Mouse (Mus musculus): ENCODE results near the gene Cdan1. TPM values are rescaled to one million over a fixed set of nuclear protein-coding genes. Genes with fewer than 3 reads are reported as not detected.
A peak's percentile ranks its signal among the peaks of the same experiment; 100 is the strongest.

Gene Cdan1
- polyA plus RNA-seq, 1 experiment from 2014 or later = 6.0 TPM

DNA sequence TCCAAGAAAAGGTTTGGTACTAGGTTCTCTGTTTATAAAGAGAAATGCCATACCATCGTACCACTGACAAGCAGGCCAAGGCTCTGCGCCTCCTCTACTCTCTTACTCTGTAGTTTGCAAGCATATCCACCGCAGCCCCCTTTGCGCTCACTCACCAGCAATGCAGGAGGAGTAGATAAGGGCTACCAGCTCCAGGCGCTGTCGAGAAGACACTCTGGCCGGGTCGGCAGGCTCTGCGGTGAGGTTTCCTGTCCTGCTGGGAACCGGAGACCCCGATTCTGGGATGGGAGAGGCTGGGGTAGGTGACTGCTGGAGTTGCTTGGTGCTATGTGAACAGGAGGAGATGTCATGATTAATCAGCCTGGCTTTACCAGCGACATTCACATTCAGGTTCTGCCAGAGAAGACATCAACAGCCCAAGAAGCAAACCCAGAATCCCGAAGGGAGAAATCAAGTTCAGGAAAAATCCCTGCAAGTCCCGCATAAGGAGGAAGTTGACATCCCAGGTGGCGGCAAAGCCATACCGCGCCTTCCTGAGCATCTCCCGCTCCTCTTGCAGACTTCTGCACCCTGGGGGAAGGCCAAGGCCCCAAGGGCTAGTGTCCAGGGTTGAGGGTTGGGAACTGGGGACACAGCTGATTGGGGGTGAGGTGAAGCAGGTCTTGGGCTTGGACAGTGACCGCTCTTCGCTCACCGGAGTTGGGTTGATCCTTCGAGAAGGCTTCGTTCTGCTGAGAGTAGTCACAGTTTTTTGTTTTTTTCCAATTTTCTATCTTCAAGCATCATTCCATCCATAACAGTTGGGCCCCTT, 119.9 kb downstream of the Cdan1 start:
- DNase-seq (ENCODE audit: low spot score) (no peak), ATAC-seq (no peak)
- H3K27me3 ChIP-seq (replicated peaks; ENCODE audit: control insufficient read depth, insufficient read depth, low read length) = no peaks in the 10 kb centered on the region
- peak overlapping the region; percentile 93 for H3K4me3 ChIP-seq (ENCODE audit: low read depth, low read length)
- peaks cover 37% of the 10 kb centered on the region for H3K36me3 ChIP-seq (ENCODE audit: control insufficient read depth, insufficient read depth, low read length)
- H3K4me2 ChIP-seq (ENCODE audit: low read length) = peak overlapping the region; percentile 95
- peaks cover 23% of the 10 kb centered on the region for H3K4me1 ChIP-seq (ENCODE audit: control insufficient read depth, insufficient read depth, low read length)
- H3K9me3 ChIP-seq (replicated peaks; ENCODE audit: control insufficient read depth, low read length) = no peaks in the 10 kb centered on the region
- 0 out of 2 replicates have a peak overlapping the region, but pooled peaks have one; percentile 91 for H3K27ac ChIP-seq (ENCODE audit: low read depth, low read length)
- H3K9ac ChIP-seq (ENCODE audit: low read length) = peak overlapping the region; percentile 90
- WGBS = 10% methylated on average over 23 of the region's 23 CpGs

DNA sequence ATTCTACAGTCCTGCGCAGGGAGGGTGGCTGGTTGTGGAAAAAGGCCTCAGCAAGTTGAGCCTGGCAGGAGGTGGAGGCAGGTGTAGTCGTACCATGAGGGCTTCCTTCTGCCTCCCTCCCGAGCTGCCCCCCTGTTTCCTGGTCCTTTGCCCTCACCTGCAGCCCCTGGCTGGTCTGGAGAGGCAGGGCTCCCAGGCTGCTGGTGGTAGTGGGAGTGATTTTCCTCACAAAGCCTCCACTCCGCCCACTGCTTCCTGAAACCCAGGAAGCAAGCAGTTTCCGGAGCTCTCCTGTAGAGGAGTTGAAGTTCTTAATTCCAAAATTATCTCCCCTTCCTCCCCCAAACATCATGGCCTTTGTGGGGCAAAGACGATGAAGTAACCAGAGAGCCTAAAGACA, 125.8 kb downstream of the Cdan1 start:
- H3K4me3 ChIP-seq (ENCODE audit: low read depth, low read length) = no peak overlapping the region
- H3K9ac ChIP-seq (ENCODE audit: low read length) = no peak overlapping the region
- WGBS = 91% methylated on average over 6 of the region's 6 CpGs
- H3K9me3 ChIP-seq (replicated peaks; ENCODE audit: control insufficient read depth, low read length) = no peaks in the 10 kb centered on the region
- no peaks in the 10 kb centered on the region for H3K27me3 ChIP-seq (replicated peaks; ENCODE audit: control insufficient read depth, insufficient read depth, low read length)
- peaks cover 6% of the 10 kb centered on the region for H3K4me1 ChIP-seq (ENCODE audit: control insufficient read depth, insufficient read depth, low read length)
- H3K4me2 ChIP-seq (ENCODE audit: low read length) = no peak overlapping the region
- no peak for ATAC-seq
- peaks cover 92% of the 10 kb centered on the region for H3K36me3 ChIP-seq (ENCODE audit: control insufficient read depth, insufficient read depth, low read length)
- no peak overlapping the region for H3K27ac ChIP-seq (ENCODE audit: low read depth, low read length)
- DNase-seq (ENCODE audit: low spot score) = no peak

DNA sequence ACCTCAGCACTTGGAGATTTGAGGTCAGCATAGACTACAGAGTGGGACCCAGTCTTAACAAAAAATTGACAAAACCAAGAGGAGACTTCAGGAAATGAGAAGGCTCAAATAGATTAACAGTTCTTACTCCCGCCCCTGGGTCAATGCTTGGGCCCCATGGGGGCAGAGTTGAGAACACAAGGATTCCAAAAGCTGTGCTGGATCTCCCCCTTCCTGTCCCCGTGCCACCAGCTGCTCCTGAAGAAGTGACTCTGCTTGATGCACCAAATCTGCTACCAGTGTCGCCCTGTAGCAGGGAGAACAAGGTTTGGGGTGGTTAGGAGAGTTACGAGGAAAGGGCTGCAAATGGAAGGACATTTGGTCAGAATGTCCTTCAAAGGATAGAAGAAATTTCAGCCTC, 126.3 kb downstream of the Cdan1 start:
- H3K27me3 ChIP-seq (replicated peaks; ENCODE audit: control insufficient read depth, insufficient read depth, low read length) = no peaks in the 10 kb centered on the region
- no peak overlapping the region for H3K4me2 ChIP-seq (ENCODE audit: low read length)
- H3K9ac ChIP-seq (ENCODE audit: low read length) = no peak overlapping the region
- H3K27ac ChIP-seq (ENCODE audit: low read depth, low read length) = no peak overlapping the region
- H3K36me3 ChIP-seq (ENCODE audit: control insufficient read depth, insufficient read depth, low read length) = peaks cover 97% of the 10 kb centered on the region
- ATAC-seq (no peak), DNase-seq (ENCODE audit: low spot score) (no peak)
- no peak overlapping the region for H3K4me3 ChIP-seq (ENCODE audit: low read depth, low read length)
- H3K9me3 ChIP-seq (replicated peaks; ENCODE audit: control insufficient read depth, low read length) = no peaks in the 10 kb centered on the region
- peaks cover under 1% of the 10 kb centered on the region; the same call in 1 of the 2 replicates for H3K4me1 ChIP-seq (ENCODE audit: control insufficient read depth, insufficient read depth, low read length)
- WGBS = 79% methylated on average over 4 of the region's 4 CpGs

DNA sequence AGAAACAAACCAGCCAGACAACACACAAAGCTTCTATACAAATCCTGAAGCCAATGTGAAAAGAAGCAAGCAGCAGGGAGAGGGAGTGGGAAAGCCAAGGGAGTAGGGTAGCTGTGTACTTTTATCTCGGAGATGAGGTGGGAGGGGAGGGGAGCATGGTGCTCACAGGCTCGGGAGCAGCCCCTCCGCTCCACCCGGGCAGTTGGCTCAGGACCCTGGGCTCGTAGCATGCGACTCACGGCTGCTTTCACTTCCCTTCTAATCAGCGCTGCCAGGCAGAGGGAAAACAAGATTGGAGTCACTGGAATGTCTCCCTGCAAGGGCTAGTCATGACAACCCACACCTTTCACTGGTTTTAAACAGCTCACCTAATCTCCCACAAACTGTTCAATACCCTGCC, 127.4 kb downstream of the Cdan1 start:
- no peaks in the 10 kb centered on the region for H3K4me1 ChIP-seq (ENCODE audit: control insufficient read depth, insufficient read depth, low read length)
- no peak overlapping the region for H3K9ac ChIP-seq (ENCODE audit: low read length)
- no peak overlapping the region for H3K4me2 ChIP-seq (ENCODE audit: low read length)
- H3K36me3 ChIP-seq (ENCODE audit: control insufficient read depth, insufficient read depth, low read length) = peaks cover 97% of the 10 kb centered on the region
- no peak overlapping the region for H3K4me3 ChIP-seq (ENCODE audit: low read depth, low read length)
- no peak for ATAC-seq
- no peak overlapping the region for H3K27ac ChIP-seq (ENCODE audit: low read depth, low read length)
- 60% methylated on average over 8 of the region's 8 CpGs for WGBS
- no peaks in the 10 kb centered on the region for H3K9me3 ChIP-seq (replicated peaks; ENCODE audit: control insufficient read depth, low read length)
- H3K27me3 ChIP-seq (replicated peaks; ENCODE audit: control insufficient read depth, insufficient read depth, low read length) = no peaks in the 10 kb centered on the region
- DNase-seq (ENCODE audit: low spot score) = no peak

DNA sequence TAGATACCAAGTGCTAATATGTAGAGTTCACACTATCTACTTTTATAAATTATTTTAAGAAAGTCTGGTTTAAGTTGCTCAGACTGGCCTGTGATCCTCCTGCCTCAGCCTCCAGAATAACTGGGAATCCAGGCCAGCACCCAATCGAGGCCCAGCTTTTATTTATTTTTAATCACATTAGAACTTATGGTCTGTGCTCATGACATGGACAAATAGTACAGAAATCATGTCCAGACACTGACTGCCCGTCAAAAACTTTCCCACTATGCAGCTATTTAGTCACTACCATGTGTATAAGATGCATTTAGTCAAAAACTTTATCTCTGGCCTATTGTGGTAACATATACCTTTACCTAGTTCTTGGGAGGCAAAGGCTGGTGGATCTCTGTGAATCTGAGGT, 128.0 kb downstream of the Cdan1 start:
- no peak for ATAC-seq
- no peaks in the 10 kb centered on the region for H3K4me1 ChIP-seq (ENCODE audit: control insufficient read depth, insufficient read depth, low read length)
- no peaks in the 10 kb centered on the region for H3K27me3 ChIP-seq (replicated peaks; ENCODE audit: control insufficient read depth, insufficient read depth, low read length)
- no peak overlapping the region for H3K27ac ChIP-seq (ENCODE audit: low read depth, low read length)
- no peak for DNase-seq (ENCODE audit: low spot score)
- H3K4me2 ChIP-seq (ENCODE audit: low read length) = no peak overlapping the region
- H3K36me3 ChIP-seq (ENCODE audit: control insufficient read depth, insufficient read depth, low read length) = peaks cover 97% of the 10 kb centered on the region
- 94% methylated on average over 2 of the region's 2 CpGs for WGBS
- no peaks in the 10 kb centered on the region for H3K9me3 ChIP-seq (replicated peaks; ENCODE audit: control insufficient read depth, low read length)
- H3K4me3 ChIP-seq (ENCODE audit: low read depth, low read length) = no peak overlapping the region
- H3K9ac ChIP-seq (ENCODE audit: low read length) = no peak overlapping the region

DNA sequence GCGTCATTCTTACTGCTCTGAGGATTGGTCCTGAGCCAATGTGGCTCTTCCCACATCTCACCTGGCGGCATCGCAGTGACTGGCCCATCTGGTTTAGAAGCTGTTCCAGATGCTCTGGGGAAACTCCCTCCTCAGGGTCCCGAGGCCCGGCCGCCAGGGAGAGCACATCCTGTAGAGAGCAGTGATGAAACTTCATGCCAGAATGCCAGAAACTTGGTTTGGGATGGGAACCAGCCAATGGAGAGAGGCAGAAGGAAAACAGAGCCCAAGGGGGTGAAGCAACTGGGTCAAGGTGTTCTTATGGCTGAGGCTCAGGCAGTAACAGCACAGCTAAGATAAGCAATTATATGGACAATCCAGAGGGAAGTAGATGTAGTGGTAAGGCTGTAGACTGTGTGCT, 129.1 kb downstream of the Cdan1 start:
- no peak overlapping the region for H3K4me2 ChIP-seq (ENCODE audit: low read length)
- H3K4me1 ChIP-seq (ENCODE audit: control insufficient read depth, insufficient read depth, low read length) = no peaks in the 10 kb centered on the region
- no peaks in the 10 kb centered on the region for H3K27me3 ChIP-seq (replicated peaks; ENCODE audit: control insufficient read depth, insufficient read depth, low read length)
- H3K27ac ChIP-seq (ENCODE audit: low read depth, low read length) = no peak overlapping the region
- H3K9ac ChIP-seq (ENCODE audit: low read length) = no peak overlapping the region
- H3K4me3 ChIP-seq (ENCODE audit: low read depth, low read length) = no peak overlapping the region
- no peak for DNase-seq (ENCODE audit: low spot score)
- WGBS = 94% methylated on average over 6 of the region's 6 CpGs
- ATAC-seq = no peak
- H3K36me3 ChIP-seq (ENCODE audit: control insufficient read depth, insufficient read depth, low read length) = peaks cover 91% of the 10 kb centered on the region
- no peaks in the 10 kb centered on the region for H3K9me3 ChIP-seq (replicated peaks; ENCODE audit: control insufficient read depth, low read length)

DNA sequence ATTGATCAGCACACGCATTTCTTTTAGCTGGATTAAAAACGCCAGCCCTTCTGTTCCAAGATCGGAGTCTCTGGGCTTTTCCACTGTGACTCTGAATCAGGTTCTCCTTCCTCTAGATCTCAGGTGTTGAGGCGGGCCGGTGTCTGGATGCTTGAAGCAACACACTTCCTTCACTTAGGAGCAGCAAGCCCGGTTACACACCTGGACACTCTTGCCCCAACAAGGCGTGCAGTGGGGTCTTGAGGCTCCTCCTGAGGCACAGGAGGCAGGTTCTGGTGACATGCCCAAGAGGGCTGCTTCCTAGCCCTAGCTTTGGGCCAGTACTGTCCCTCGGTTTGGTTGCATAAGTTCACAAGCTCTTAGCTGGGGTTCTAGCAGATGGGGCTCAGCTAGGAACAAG, 131.4 kb downstream of the Cdan1 start:
- WGBS = 97% methylated on average over 8 of the region's 8 CpGs
- Histone ChIP-seq H3K9me3 (replicated peaks; ENCODE audit: control insufficient read depth, low read length) (no peaks in the 10 kb centered on the region), H3K27ac (ENCODE audit: low read depth, low read length) (no peak overlapping the region), H3K9ac (ENCODE audit: low read length) (no peak overlapping the region), H3K4me3 (ENCODE audit: low read depth, low read length) (no peak overlapping the region), H3K4me1 (ENCODE audit: control insufficient read depth, insufficient read depth, low read length) (no peaks in the 10 kb centered on the region), H3K4me2 (ENCODE audit: low read length) (no peak overlapping the region), H3K36me3 (ENCODE audit: control insufficient read depth, insufficient read depth, low read length) (peaks cover 86% of the 10 kb centered on the region), H3K27me3 (replicated peaks; ENCODE audit: control insufficient read depth, insufficient read depth, low read length) (no peaks in the 10 kb centered on the region)
- no peak for ATAC-seq
- no peak for DNase-seq (ENCODE audit: low spot score)

DNA sequence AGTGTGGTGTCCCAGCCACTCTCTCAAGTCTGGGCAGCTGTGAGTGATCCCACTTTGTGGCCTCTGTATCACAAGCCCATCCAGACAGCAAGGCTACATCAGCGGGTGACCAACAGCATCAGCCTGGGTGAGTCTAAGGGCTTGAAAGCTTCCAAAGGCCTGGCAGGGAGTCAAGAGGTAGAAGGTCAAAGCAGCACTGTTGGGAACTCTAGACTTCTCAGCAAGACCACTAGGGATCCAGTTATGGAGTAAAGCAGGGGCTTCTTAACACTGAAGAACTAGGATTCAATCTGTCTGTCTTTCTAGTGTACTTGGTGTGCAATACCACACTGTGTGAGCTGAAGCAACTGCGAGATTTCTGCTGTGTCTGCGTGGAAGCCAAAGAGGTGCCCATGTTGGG, 136.5 kb downstream of the Cdan1 start:
- 96% methylated on average over 3 of the region's 3 CpGs for WGBS

DNA sequence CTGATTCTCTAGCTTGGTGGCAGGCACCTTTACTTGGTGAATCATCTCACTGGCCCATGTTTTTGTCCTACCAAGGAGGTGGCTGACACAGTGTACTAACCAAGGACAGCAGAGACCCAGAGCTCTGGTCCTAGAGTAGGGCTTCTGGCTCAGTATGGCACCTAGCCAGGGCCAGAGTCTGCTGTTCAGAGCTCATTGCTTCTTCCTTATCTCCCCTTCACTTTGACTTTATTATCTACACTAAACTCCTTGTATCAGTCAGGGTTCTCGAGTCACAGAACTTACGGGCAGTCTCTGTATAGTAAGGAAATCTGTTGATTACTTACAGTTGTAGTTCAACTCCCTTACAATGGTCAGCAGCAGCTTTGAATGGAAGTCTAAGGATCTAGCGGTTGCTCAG, 139.0 kb downstream of the Cdan1 start:
- H3K9me3 ChIP-seq (replicated peaks; ENCODE audit: control insufficient read depth, low read length) = no peaks in the 10 kb centered on the region
- WGBS = 95% methylated on average over 3 of the region's 3 CpGs
- DNase-seq (ENCODE audit: low spot score) (no peak), ATAC-seq (no peak)
- H3K36me3 ChIP-seq (ENCODE audit: control insufficient read depth, insufficient read depth, low read length) = peaks cover 30% of the 10 kb centered on the region
- H3K27ac ChIP-seq (ENCODE audit: low read depth, low read length) = no peak overlapping the region
- no peak overlapping the region for H3K9ac ChIP-seq (ENCODE audit: low read length)
- no peaks in the 10 kb centered on the region for H3K4me1 ChIP-seq (ENCODE audit: control insufficient read depth, insufficient read depth, low read length)
- H3K27me3 ChIP-seq (replicated peaks; ENCODE audit: control insufficient read depth, insufficient read depth, low read length) = no peaks in the 10 kb centered on the region
- no peak overlapping the region for H3K4me2 ChIP-seq (ENCODE audit: low read length)
- H3K4me3 ChIP-seq (ENCODE audit: low read depth, low read length) = no peak overlapping the region

More for the DNA sequence above, 136.5 kb downstream of the Cdan1 start:
- H3K4me2 ChIP-seq (ENCODE audit: low read length) = no peak overlapping the region
- no peaks in the 10 kb centered on the region for H3K9me3 ChIP-seq (replicated peaks; ENCODE audit: control insufficient read depth, low read length)
- H3K4me3 ChIP-seq (ENCODE audit: low read depth, low read length) = no peak overlapping the region
- H3K36me3 ChIP-seq (ENCODE audit: control insufficient read depth, insufficient read depth, low read length) = peaks cover 50% of the 10 kb centered on the region
- no peak overlapping the region for H3K9ac ChIP-seq (ENCODE audit: low read length)
- H3K4me1 ChIP-seq (ENCODE audit: control insufficient read depth, insufficient read depth, low read length) = no peaks in the 10 kb centered on the region
- ATAC-seq = no peak
- H3K27me3 ChIP-seq (replicated peaks; ENCODE audit: control insufficient read depth, insufficient read depth, low read length) = no peaks in the 10 kb centered on the region
- no peak for DNase-seq (ENCODE audit: low spot score)
- H3K27ac ChIP-seq (ENCODE audit: low read depth, low read length) = no peak overlapping the region

All from forebrain, embryonic 14.5 days (tissue).